23 mouse cellular contexts compared by ENCODE assay signal in the genomic region with DNA sequence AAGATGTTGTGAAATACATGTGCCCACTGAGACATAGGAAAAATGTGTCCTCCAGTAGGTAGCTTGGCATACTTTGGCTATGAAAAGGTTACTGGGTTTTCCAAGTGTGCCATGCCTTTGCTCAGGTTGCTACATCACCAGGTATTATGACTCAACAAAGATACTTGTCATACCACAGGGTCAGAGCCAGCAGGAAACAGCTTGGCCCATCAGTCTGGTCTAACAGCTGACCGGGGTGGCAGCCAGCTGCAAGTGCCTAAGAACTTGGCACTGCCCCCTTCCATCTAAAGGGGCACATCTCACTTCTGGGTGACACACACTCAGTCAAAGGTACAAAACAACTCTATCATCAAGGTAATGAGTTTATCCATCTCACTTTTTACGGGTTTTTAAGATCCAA. TPM values are rescaled to one million over a fixed set of nuclear protein-coding genes. Genes with fewer than 3 reads are reported as not detected.
DNase-seq lines count a peak whose midpoint lies in the region; ATAC-seq and TF ChIP-seq lines count a peak whose summit lies in the region.
"Had no signal": no experiment of that assay in that cellular context is flagged by ENCODE, and none has a peak within 500 bp of the region (broad histone marks: within the 10 kb centered on the region; RNA-seq: fewer than 3 reads in every experiment).

No protein-coding gene starts in this region.

- peak; percentile 63 for ATAC-seq in lung, postnatal 0 days
- ATAC-seq in kidney, embryonic 14.5 days (ENCODE audit: low FRiP score, low TSS enrichment) = no peak
- ATAC-seq in hindbrain, embryonic 13.5 days (ENCODE audit: low FRiP score) = no peak
- ATAC-seq: forebrain, embryonic 16.5 days had no signal

- 72% methylated on average over 2 of the region's 2 CpGs for WGBS in lung, postnatal 0 days
- WGBS in kidney, embryonic 14.5 days = 75% methylated on average over 2 of the region's 2 CpGs
- 77% methylated on average over 2 of the region's 2 CpGs for WGBS in hindbrain, embryonic 13.5 days

- no peak for TF ChIP-seq EP300 in lung, postnatal 0 days (IDR thresholded peaks at IDR 0.05)

- peak overlapping the region; percentile 62 for H3K4me3 ChIP-seq in testis, adult 2 months (ENCODE audit: control insufficient read depth, low read depth, low read length)
- no peak overlapping the region for H3K4me3 ChIP-seq in lung, postnatal 0 days (ENCODE audit: low read depth, low read length)
- H3K4me3 ChIP-seq in kidney, embryonic 14.5 days (ENCODE audit: low read length) = no peak overlapping the region
- H3K4me3 ChIP-seq in hindbrain, embryonic 13.5 days = no peak overlapping the region
- H3K4me3 ChIP-seq: embryonic facial prominence, embryonic 15.5 days; erythroblast, embryonic 14.5 days; heart, adult 2 months; heart, embryonic 12.5 days had no signal

- peak; percentile 83; the same call in 1 of the 2 replicates for TF ChIP-seq POLR2A in testis, adult 2 months (IDR thresholded peaks at IDR 0.05; ENCODE audit: control insufficient read depth, low read depth, low read length)

- no peaks in the 10 kb centered on the region for H3K36me3 ChIP-seq in testis, adult 2 months (ENCODE audit: control insufficient read depth, insufficient read depth, low read length)
- H3K36me3 ChIP-seq in lung, postnatal 0 days (ENCODE audit: insufficient read depth, low read length) = no peaks in the 10 kb centered on the region
- no peaks in the 10 kb centered on the region for H3K36me3 ChIP-seq in kidney, embryonic 14.5 days (ENCODE audit: control insufficient read depth, insufficient read depth, low read length)
- no peaks in the 10 kb centered on the region for H3K36me3 ChIP-seq in hindbrain, embryonic 13.5 days
- H3K36me3 ChIP-seq: embryonic facial prominence, embryonic 15.5 days; heart, embryonic 12.5 days had no signal

- H3K27me3 ChIP-seq in testis, adult 2 months (ENCODE audit: control insufficient read depth, insufficient read depth, low read length) = no peaks in the 10 kb centered on the region
- no peaks in the 10 kb centered on the region for H3K27me3 ChIP-seq in lung, postnatal 0 days (replicated peaks; ENCODE audit: insufficient read depth, low read length)
- no peaks in the 10 kb centered on the region for H3K27me3 ChIP-seq in kidney, embryonic 14.5 days (ENCODE audit: control insufficient read depth, insufficient read depth, low read length)
- H3K27me3 ChIP-seq in hindbrain, embryonic 13.5 days = no peaks in the 10 kb centered on the region
- H3K27me3 ChIP-seq: embryonic facial prominence, embryonic 15.5 days; heart, embryonic 12.5 days had no signal

- no peaks in the 10 kb centered on the region for H3K9me3 ChIP-seq in lung, postnatal 0 days (ENCODE audit: low read length)
- no peaks in the 10 kb centered on the region for H3K9me3 ChIP-seq in kidney, embryonic 14.5 days (ENCODE audit: control insufficient read depth, low read length)
- H3K9me3 ChIP-seq in hindbrain, embryonic 13.5 days = no peaks in the 10 kb centered on the region
- H3K9me3 ChIP-seq: embryonic facial prominence, embryonic 15.5 days had no signal

- no peaks in the 10 kb centered on the region for H3K4me1 ChIP-seq in testis, adult 2 months (ENCODE audit: control insufficient read depth, insufficient read depth, low read length)
- H3K4me1 ChIP-seq in lung, postnatal 0 days (ENCODE audit: insufficient read depth, low read depth, low read length) = no peaks in the 10 kb centered on the region
- no peaks in the 10 kb centered on the region for H3K4me1 ChIP-seq in kidney, embryonic 14.5 days (ENCODE audit: control insufficient read depth, insufficient read depth, low read length)
- H3K4me1 ChIP-seq in hindbrain, embryonic 13.5 days (replicated peaks) = no peaks in the 10 kb centered on the region
- H3K4me1 ChIP-seq: embryonic facial prominence, embryonic 15.5 days; heart, embryonic 12.5 days had no signal

- H3K27ac ChIP-seq in testis, adult 2 months (ENCODE audit: control insufficient read depth, insufficient read depth, low read depth, low read length) = peak overlapping the region; percentile 82
- H3K27ac ChIP-seq in lung, postnatal 0 days (ENCODE audit: low read length) = no peak overlapping the region
- no peak overlapping the region for H3K27ac ChIP-seq in kidney, embryonic 14.5 days (ENCODE audit: low read depth, low read length)
- H3K27ac ChIP-seq in hindbrain, embryonic 13.5 days = no peak overlapping the region
- H3K27ac ChIP-seq: embryonic facial prominence, embryonic 15.5 days; heart, adult 2 months; hindbrain, embryonic 14.5 days had no signal

- no peak for TF ChIP-seq CTCF in testis, adult 2 months (IDR thresholded peaks at IDR 0.05; ENCODE audit: control insufficient read depth, insufficient read depth, insufficient replicate concordance, low read depth, low read length)
- TF ChIP-seq CTCF in lung, postnatal 0 days (IDR thresholded peaks at IDR 0.05) = no peak

- H3K4me2 ChIP-seq in lung, postnatal 0 days (replicated peaks; ENCODE audit: low read depth, low read length) = no peak overlapping the region
- no peak overlapping the region for H3K4me2 ChIP-seq in kidney, embryonic 14.5 days (replicated peaks; ENCODE audit: low read depth, low read length)
- H3K4me2 ChIP-seq in hindbrain, embryonic 13.5 days = no peak overlapping the region
- H3K4me2 ChIP-seq: embryonic facial prominence, embryonic 15.5 days; heart, embryonic 12.5 days; hindbrain, embryonic 14.5 days had no signal

- DNase-seq in testis, postnatal 10 days (ENCODE audit: low spot score) = no peak
- peak; percentile 3 for DNase-seq in fat pad, adult 2 months (ENCODE audit: extremely low read depth, low read depth, low spot score)
- DNase-seq in lung, postnatal 0 days (ENCODE audit: low spot score) = peak; percentile 42
- peak; percentile 52 for DNase-seq in lung, postnatal 36 days
- no peak for DNase-seq in neural tube, embryonic 10.5 days (ENCODE audit: extremely low spot score, low spot score)
- DNase-seq: adrenal gland, postnatal 25 days; cerebellum, adult 2 months; cerebellum, postnatal 10 days; gastrocnemius, postnatal 14 days; heart, adult 2 months had no signal

- no peak overlapping the region for H3K9ac ChIP-seq in lung, postnatal 0 days (replicated peaks; ENCODE audit: low read depth)
- H3K9ac ChIP-seq in kidney, embryonic 14.5 days (ENCODE audit: low read depth, low read length) = no peak overlapping the region
- H3K9ac ChIP-seq in hindbrain, embryonic 13.5 days = no peak overlapping the region
- H3K9ac ChIP-seq: embryonic facial prominence, embryonic 15.5 days; heart, embryonic 12.5 days; hindbrain, embryonic 14.5 days had no signal

RNA-seq across cellular contexts. Expression of gene Akap4, which starts 0.7 kb away (rescaled TPM):
- polyA plus RNA-seq in testis, adult 2 months (2012; rRNA removed) = 497 and 541 TPM in 2 replicates
- polyA plus RNA-seq in lung, postnatal 0 days (2015; fragmentation: Nextera tagmentation; extraction: Ambion mirVana) = not detected in 2 replicates
- not detected in 2 replicates for polyA plus RNA-seq in kidney, embryonic 14.5 days (2014; fragmentation: Nextera tagmentation; extraction: Ambion mirVana)
- polyA plus RNA-seq in hindbrain, embryonic 13.5 days (2015; fragmentation: Nextera tagmentation; extraction: Ambion mirVana) = not detected in 2 replicates
- polyA plus RNA-seq: cerebellum, adult 2 months; embryonic facial prominence, embryonic 11.5 days; embryonic facial prominence, embryonic 15.5 days; erythroblast, embryonic 14.5 days; forebrain, embryonic 11.5 days; forebrain, embryonic 16.5 days; frontal cortex, adult 2 months; heart, embryonic 12.5 days; heart, embryonic 16.5 days; hindbrain, embryonic 14.5 days had no signal

RNA-seq across cellular contexts. Expression of gene Ccnb3, which starts 26.6 kb away (rescaled TPM):
- 0.53 and 0.78 TPM in 2 replicates for polyA plus RNA-seq in testis, adult 2 months (2012; rRNA removed)
- not detected in 2 replicates for polyA plus RNA-seq in lung, postnatal 0 days (2015; fragmentation: Nextera tagmentation; extraction: Ambion mirVana)
- not detected in 2 replicates for polyA plus RNA-seq in kidney, embryonic 14.5 days (2014; fragmentation: Nextera tagmentation; extraction: Ambion mirVana)
- polyA plus RNA-seq in hindbrain, embryonic 13.5 days (2015; fragmentation: Nextera tagmentation; extraction: Ambion mirVana) = not detected in 2 replicates
- polyA plus RNA-seq: cerebellum, adult 2 months; embryonic facial prominence, embryonic 15.5 days; erythroblast, embryonic 14.5 days; forebrain, embryonic 16.5 days; frontal cortex, adult 2 months; gonadal fat pad, adult 2 months; heart, adult 2 months; hindbrain, embryonic 14.5 days had no signal

Comparison
In these comparisons a context has a peak if more than half of its experiments do, and no peak if none do; other contexts are left out.
1. DNase-seq: peak in fat pad, adult 2 months (single experiment), lung, postnatal 0 days (single experiment) and lung, postnatal 36 days (single experiment); none in testis, postnatal 10 days (single experiment) and neural tube, embryonic 10.5 days (single experiment).
2. RNA of gene Akap4, which starts 0.7 kb away (polyA plus RNA-seq): 497 to 541 TPM in testis, adult 2 months; not detected in lung, postnatal 0 days, not detected in kidney, embryonic 14.5 days and not detected in hindbrain, embryonic 13.5 days; every median in the first group is over 100 times any median in the second.